Mouse (Mus musculus): Measurements from ENCODE around the gene Cd3eap.

GRCm38 (mm10) chr7:19335583-19335982, 23.7 kb downstream of the Cd3eap start:
- TF ChIP-seq MYC (IDR thresholded peaks at IDR 0.05; ENCODE audit: low read depth, low read length) (no peak), RAD21 (IDR thresholded peaks at IDR 0.05; ENCODE audit: low read depth, low read length) (no peak), NELFE (IDR thresholded peaks at IDR 0.05; ENCODE audit: low read depth, low read length) (no peak), ZC3H11A (IDR thresholded peaks at IDR 0.05; ENCODE audit: low read depth, low read length) (no peak), CTCF (conservative IDR thresholded peaks at IDR 0.05 in 1 of 2, IDR thresholded peaks at IDR 0.05 in 1 of 2; ENCODE audit: low read depth in 2 of 2, low read length in 2 of 2) (no peak), GABPA (IDR thresholded peaks at IDR 0.05; ENCODE audit: insufficient replicate concordance, low read depth, low read length) (no peak), POLR2A (IDR thresholded peaks at IDR 0.05; ENCODE audit: low read depth, low read length) (no peak), MEF2A (IDR thresholded peaks at IDR 0.05; ENCODE audit: borderline replicate concordance, low read depth, low read length) (no peak), E2F4 (IDR thresholded peaks at IDR 0.05; ENCODE audit: insufficient replicate concordance, low read depth, low read length) (no peak), MAX (IDR thresholded peaks at IDR 0.05; ENCODE audit: low read length) (no peak), JUN (IDR thresholded peaks at IDR 0.05; ENCODE audit: insufficient read depth, low read depth, low read length) (no peak), EP300 (IDR thresholded peaks at IDR 0.05; ENCODE audit: low read length) (no peak), USF2 (conservative IDR thresholded peaks at IDR 0.05; ENCODE audit: low read depth, low read length) (no peak), RCOR1 (conservative IDR thresholded peaks at IDR 0.05; ENCODE audit: low read depth, low read length) (no peak)
